Mouse (Mus musculus) gastrocnemius, adult 18-20 months (tissue): ENCODE data around the gene Slc36a3. TPM values are rescaled to one million over a fixed set of nuclear protein-coding genes. Genes with fewer than 3 reads are reported as not detected.
"Not testable (repeated sequence)": the region's sequence is repeated elsewhere in the genome, so short reads cannot be mapped to it uniquely, and the experiment has no call there.

Experiments
- DNase-seq: peaks from one replicate; pipeline ENCODE4 v3.0.0; 2021; ENCODE audit warnings: low spot score
- total RNA-seq, 2 experiments: library from RNA; stranded (reverse); gene quantifications; 2 replicates each; pipeline ENCODE4 v1.2.3; 2021

The Slc36a3 gene
- total RNA-seq, 2 experiments from 2014 or later = not detected

GRCm38 (mm10) chr11:55146855-55147254 is 4.7 kb downstream of the Slc36a3 start:
- DNase-seq = no peak

DNA sequence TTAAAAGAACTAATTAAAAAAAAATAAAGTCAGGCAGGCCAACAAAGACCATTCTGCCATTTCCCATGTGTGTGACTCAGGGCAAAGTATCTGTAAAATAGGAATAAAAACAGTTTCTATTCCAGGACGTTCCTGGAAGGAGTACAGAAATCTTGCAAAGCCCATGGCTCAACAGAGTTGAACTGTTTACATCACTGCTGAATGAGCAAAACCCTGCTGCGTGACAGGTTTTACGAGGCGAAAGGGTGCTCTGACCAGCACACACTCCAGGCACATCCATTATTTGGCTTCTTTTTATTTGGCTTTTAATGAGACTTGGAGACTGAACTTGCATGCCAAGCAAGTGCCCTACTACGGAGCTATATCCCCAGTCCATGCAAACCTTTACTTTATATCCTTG is 7.5 kb downstream of the Slc36a3 start:
- no peak for DNase-seq

GRCm38 (mm10) chr11:55141502-55141901 is 10.0 kb downstream of the Slc36a3 start:
- no peak for DNase-seq

GRCm38 (mm10) chr11:55137646-55138045 is 13.9 kb downstream of the Slc36a3 start:
- DNase-seq = no peak

DNA sequence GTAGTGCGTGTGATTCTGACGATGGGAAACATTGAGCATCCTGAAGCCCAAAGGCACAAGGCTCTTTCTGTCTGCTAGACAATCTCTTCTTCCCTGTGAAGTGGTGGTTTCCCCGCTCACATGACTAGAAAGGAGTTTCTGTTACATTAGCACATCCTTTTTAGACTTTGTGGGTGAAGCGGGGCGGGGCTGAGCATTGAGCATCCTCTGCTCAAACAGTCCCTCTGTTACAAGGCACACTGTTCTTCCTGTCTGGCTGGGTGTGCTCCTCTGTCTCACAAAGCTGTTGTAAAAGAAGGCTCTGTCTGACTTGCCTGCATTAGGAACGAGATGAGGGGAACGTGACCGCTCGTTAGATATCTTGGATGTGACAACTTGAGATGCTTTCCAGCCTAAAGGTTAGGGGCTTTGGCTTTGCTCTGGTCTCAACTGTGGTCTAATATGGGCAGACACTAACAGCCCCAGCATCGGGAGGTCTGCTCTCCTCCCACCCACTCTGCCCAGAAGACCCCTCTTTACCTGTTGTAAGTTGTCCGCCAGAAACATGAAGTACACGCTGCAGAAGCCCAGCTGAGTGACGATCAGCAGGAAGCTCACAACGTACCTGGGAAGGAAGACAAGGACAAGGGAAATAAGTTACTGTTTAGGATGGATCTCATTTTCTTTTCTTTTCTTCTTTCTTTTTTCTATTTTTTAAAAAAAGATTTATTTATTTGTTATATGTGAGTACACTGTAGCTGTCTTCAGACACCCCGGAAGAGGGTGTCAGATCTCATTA is 14.5 kb downstream of the Slc36a3 start:
- DNase-seq = no peak

- no peak for DNase-seq
Observed at GRCm38 (mm10) chr11:55134871-55135270, 16.6 kb downstream of the Slc36a3 start.

GRCm38 (mm10) chr11:55134407-55134806 is 17.1 kb downstream of the Slc36a3 start:
- DNase-seq = no peak

GRCm38 (mm10) chr11:55133204-55133603 is 18.3 kb downstream of the Slc36a3 start:
- DNase-seq = no peak

- DNase-seq = no peak
Observed at GRCm38 (mm10) chr11:55131946-55132345, 19.6 kb downstream of the Slc36a3 start.

DNA sequence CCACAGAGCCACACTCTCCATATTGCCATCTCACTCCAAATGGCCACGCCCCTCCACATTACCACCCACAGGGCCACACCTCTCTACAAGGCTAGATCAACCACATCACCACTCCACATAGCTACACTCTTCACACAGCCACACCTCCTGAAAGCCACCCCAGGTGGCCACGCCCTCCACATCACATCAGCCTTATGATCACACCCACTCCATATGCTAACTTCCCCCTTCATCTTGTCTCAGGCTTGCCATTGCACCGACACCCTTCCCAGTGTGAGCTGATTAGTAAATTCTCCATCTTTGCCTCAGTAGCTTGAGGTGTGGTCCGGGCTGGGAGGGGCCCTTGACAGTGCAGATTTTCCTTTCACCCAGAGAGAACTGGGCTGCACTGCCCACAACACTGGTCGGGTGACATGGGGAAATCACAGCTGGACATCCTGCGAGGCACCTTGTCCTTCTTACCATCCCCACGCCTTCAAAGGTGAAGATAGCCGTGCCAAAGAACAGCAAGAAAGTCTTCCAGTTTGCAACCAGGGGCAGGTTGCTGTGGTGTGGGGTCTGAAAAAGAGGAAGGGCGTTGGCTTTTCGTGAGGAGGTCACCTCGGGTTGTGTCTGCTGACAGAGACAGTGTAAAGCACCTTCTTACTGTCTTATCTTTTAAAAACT is 20.3 kb downstream of the Slc36a3 start:
- no peak for DNase-seq

DNA sequence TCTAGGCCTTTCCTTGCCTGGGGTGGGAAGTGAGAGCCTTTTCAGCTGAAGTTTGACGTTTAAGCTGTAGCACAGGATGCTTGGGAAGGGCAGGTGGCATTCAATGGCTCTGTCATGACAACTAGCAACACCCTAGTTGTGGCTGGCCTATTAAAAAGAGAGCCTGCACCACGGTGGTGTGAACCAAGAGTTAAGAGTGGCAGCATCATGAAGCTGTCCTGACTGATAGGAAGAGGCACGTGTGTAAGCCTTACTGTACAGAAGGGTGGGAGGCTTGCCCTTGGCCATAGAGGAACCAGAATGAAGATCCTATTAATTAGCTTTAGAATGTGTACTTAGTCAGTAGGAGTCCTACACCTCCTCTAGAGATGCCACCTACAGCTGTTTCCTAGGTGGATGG is 23.1 kb downstream of the Slc36a3 start:
- DNase-seq = no peak

DNA sequence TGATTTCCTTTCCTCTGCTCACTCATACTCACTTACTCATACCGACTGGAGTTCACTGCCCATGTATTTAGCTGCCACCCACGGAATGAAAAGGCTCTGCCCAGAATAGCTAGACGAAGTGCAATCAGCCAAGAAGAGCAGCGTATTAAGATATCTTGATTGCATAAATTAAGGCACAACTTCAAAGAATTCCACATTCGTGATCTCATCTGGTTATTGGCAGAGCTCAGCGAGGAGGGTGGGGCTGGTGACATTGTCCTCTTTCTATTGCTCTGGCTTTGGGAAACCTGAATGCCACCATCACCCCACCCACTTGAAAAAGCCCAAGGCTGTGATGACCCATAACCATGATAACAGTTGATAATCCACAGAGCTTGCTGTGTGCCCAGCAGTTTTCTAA is 23.6 kb downstream of the Slc36a3 start:
- DNase-seq = no peak

DNA sequence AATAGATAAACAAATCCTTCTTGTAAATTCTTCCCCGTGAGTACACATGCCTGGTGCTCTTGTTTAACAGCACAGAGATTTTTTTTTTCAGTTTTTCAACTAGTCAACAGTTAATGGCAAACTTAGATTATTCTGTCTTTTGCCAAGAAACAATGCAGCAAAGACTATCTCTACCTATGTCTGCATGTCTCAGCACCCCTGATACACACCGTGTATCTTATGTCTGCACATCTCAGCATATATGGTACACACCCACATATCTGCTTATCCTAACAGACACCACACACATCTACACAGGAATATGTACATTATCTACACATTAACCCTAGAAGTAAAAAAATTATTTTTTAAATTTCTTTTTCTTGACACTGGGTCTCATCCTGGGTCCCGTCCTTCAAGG is 24.8 kb downstream of the Slc36a3 start:
- no peak for DNase-seq

DNA sequence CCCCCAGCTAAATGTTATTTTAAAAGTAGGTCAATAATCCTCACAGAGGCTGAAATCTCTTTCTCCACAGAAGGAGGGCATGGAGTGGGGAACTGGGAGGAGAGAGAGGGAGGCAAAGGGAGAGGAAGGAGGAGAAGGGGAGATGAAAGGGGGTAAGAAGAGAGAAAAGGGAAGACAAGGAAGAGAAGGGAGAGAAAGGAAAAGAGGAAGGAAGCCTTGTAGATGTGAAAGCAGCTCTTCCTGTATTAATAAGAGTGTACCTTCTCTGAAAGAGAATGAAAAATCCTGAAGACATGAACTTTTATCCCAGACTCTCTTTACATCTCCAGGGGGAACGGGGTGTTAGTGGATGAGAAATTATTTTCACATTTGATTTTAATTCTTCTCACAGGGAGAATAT is 30.1 kb downstream of the Slc36a3 start:
- no peak for DNase-seq

DNA sequence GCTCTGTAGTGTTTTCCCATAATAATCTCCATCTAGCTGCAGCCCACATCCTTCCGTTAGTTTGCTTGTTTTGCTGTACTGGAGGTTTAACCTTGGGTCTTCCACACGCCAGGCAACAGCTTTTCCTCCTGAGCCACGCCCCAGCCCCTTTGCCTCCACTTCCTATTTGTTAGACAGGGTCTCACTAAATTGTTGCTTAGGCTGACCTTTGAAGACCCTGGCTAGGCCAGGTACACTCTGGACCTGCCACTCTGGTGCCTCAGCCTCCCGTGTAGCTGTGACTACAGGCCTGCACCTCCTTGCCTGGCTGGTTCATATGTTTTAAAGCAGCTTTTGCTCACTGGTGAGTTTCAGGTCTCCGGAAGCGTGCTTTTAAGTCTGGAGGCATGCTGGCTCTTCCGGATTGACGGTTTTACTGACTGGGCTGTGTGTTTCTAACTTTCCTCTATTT is 30.7 kb downstream of the Slc36a3 start:
- no peak for DNase-seq

GRCm38 (mm10) chr11:55120279-55120678 is 31.2 kb downstream of the Slc36a3 start:
- no peak for DNase-seq

- no peak for DNase-seq
Observed at GRCm38 (mm10) chr11:55117031-55117430, 34.5 kb downstream of the Slc36a3 start.

GRCm38 (mm10) chr11:55116004-55116403 is 35.5 kb downstream of the Slc36a3 start:
- no peak for DNase-seq

GRCm38 (mm10) chr11:55114291-55114690 is 37.2 kb downstream of the Slc36a3 start:
- no peak for DNase-seq

DNA sequence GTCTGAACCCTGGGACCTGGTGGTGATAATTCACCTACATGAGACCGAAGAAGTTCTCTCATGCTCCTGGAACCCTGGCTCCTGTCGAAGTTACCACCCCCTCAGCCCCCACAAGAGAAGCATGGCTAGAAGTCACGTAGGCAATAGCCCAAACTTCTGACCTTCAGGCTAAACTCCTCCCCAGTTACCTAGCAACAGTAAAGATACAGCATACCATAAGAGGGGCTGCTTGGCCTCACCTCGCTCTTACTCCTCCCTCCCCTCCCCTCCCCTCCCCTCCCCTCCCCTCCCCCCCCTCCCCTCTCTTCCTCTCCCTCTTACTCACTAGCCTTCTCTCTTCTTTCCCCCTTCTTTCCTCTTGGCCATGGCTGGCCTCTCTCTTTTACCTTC is 37.7 kb downstream of the Slc36a3 start:
- DNase-seq = not testable (repeated sequence)

- DNase-seq = no peak
Observed at GRCm38 (mm10) chr11:55113209-55113860, 38.2 kb downstream of the Slc36a3 start.

DNA sequence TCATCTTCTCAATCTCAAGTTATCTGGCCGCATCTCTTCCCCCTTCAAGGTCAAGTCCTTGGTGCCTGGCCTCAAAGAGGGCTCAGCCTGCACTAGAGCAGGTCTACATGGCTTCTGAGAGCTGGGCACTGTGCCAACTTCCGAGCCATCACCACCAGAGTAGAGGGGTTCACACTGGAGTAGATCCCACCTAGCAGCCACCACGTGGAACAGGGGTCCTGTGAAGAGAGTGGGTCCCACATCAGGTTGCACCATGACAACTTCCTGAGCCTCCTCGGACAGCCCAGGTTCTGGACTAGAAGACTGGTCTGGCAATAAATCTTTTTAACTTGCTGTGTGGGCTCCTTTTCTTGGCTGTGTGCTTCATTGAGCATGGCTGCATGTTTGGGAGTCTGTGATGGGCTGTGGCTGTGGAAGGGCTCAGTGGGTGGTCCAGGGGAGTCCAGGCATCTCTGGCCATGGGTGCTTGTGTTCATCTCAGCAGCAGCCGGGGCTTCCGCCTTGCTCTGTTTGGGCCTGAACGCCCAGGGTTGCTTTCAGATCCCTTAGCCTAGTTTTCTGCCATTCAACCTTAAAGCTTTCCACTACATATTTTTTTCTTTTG is 40.8 kb downstream of the Slc36a3 start:
- DNase-seq = no peak
